Mouse (Mus musculus): Measurements from ENCODE around the gene Gm43064. TPM values are rescaled to one million over a fixed set of nuclear protein-coding genes. Genes with fewer than 3 reads are reported as not detected.
"Not testable (repeated sequence)": the region's sequence is repeated elsewhere in the genome, so short reads cannot be mapped to it uniquely, and the experiment has no call there.

Gene Gm43064
- total RNA-seq, 2 experiments from 2014 or later: 0.20 to 0.21 TPM

- no peak for DNase-seq (ENCODE audit: low spot score in 2 of 2)
These were observed 9.9 kb upstream of the Gm43064 start for GRCm38 (mm10) chr3:103799507-103799906.

- DNase-seq (ENCODE audit: low spot score in 2 of 2): peak; percentile 29 to 65
These were observed 7.5 kb upstream of the Gm43064 start for GRCm38 (mm10) chr3:103801631-103802531.

- no peak for DNase-seq (ENCODE audit: low spot score in 2 of 2)
These were observed 6.5 kb upstream of the Gm43064 start for GRCm38 (mm10) chr3:103802861-103803260.

GRCm38 (mm10) chr3:103805671-103806070 lies 3.7 kb upstream of the Gm43064 start:
- no peak for DNase-seq (ENCODE audit: low spot score in 2 of 2)

- no peak for DNase-seq (ENCODE audit: low spot score in 2 of 2)
These were observed 402 bp downstream of the Gm43064 start for GRCm38 (mm10) chr3:103809799-103810150.

- no peak for DNase-seq (ENCODE audit: low spot score in 2 of 2)
These were observed 1.6 kb downstream of the Gm43064 start for GRCm38 (mm10) chr3:103810967-103811366.

- DNase-seq (ENCODE audit: low spot score in 2 of 2): no peak
These were observed 18.2 kb downstream of the Gm43064 start for GRCm38 (mm10) chr3:103827548-103827947.

GRCm38 (mm10) chr3:103829036-103829435 lies 19.7 kb downstream of the Gm43064 start:
- DNase-seq (ENCODE audit: low spot score in 2 of 2): no peak

GRCm38 (mm10) chr3:103830681-103831080 lies 21.3 kb downstream of the Gm43064 start:
- DNase-seq (ENCODE audit: low spot score in 2 of 2): not testable (repeated sequence)

- DNase-seq (ENCODE audit: low spot score in 2 of 2): no peak
These were observed 21.8 kb downstream of the Gm43064 start for GRCm38 (mm10) chr3:103831146-103831545.

- no peak for DNase-seq (ENCODE audit: low spot score in 2 of 2)
These were observed 23.1 kb downstream of the Gm43064 start, which contains the start of gene Bcl2l15 for GRCm38 (mm10) chr3:103832426-103832825. Bcl2l15 (plus strand) TSS chr3:103832601.

GRCm38 (mm10) chr3:103834001-103834400 lies 24.6 kb downstream of the Gm43064 start:
- no peak for DNase-seq (ENCODE audit: low spot score in 2 of 2)

GRCm38 (mm10) chr3:103835272-103835950 lies 26.0 kb downstream of the Gm43064 start:
- no peak for DNase-seq (ENCODE audit: low spot score in 2 of 2)

- no peak for DNase-seq (ENCODE audit: low spot score in 2 of 2)
These were observed 26.6 kb downstream of the Gm43064 start for GRCm38 (mm10) chr3:103835951-103836310.

GRCm38 (mm10) chr3:103836453-103836852 lies 27.1 kb downstream of the Gm43064 start:
- no peak for DNase-seq (ENCODE audit: low spot score in 2 of 2)

- no peak for DNase-seq (ENCODE audit: low spot score in 2 of 2)
These were observed 30.3 kb downstream of the Gm43064 start for GRCm38 (mm10) chr3:103839711-103840110.

GRCm38 (mm10) chr3:103840195-103840594 lies 30.8 kb downstream of the Gm43064 start:
- DNase-seq (ENCODE audit: low spot score in 2 of 2): not testable (repeated sequence)

- not testable (repeated sequence) for DNase-seq (ENCODE audit: low spot score in 2 of 2)
These were observed 31.6 kb downstream of the Gm43064 start for GRCm38 (mm10) chr3:103840946-103841345.

GRCm38 (mm10) chr3:103850644-103851363 lies 41.4 kb downstream of the Gm43064 start:
- DNase-seq (ENCODE audit: low spot score in 2 of 2): no peak

GRCm38 (mm10) chr3:103851481-103851880 lies 42.1 kb downstream of the Gm43064 start:
- no peak for DNase-seq (ENCODE audit: low spot score in 2 of 2)

GRCm38 (mm10) chr3:103851882-103852281 lies 42.5 kb downstream of the Gm43064 start:
- no peak for DNase-seq (ENCODE audit: low spot score in 2 of 2)

Measured in gastrocnemius, postnatal 4 days (tissue).